Mouse (Mus musculus) cerebral cortex, adult 2 months (tissue): ENCODE measurements around the gene Tmem217.

Source experiments
- WGBS: fragments of 180-500 bp; shearing (Covaris S2); methylation state at CpG from one replicate; pipeline ENCODE4 v1.1.7; 2018; 5-methylcytosine and 5-hydroxymethylcytosine counted together

The Tmem217 gene

GRCm38 (mm10) chr17:29488257-29488977, 63.8 kb downstream of the Tmem217 start:
- WGBS: 96% methylated on average over 8 of the region's 8 CpGs

- WGBS: 81% methylated on average over 3 of the region's 3 CpGs
Observed at GRCm38 (mm10) chr17:29485336-29486233, 66.6 kb downstream of the Tmem217 start.

- WGBS: 95% methylated on average over 2 of the region's 2 CpGs
Observed at GRCm38 (mm10) chr17:29484431-29484830, 67.8 kb downstream of the Tmem217 start.

- WGBS: 100% methylated on average over 2 of the region's 2 CpGs
Observed at GRCm38 (mm10) chr17:29483282-29483681, 68.9 kb downstream of the Tmem217 start.

GRCm38 (mm10) chr17:29482632-29483031, 69.6 kb downstream of the Tmem217 start:
- 92% methylated on average over 7 of the region's 7 CpGs for WGBS

- WGBS: 95% methylated on average over 2 of the region's 2 CpGs
Observed at GRCm38 (mm10) chr17:29480256-29480655, 71.9 kb downstream of the Tmem217 start.

GRCm38 (mm10) chr17:29478271-29478670, 73.9 kb downstream of the Tmem217 start:
- WGBS: 92% methylated on average over 4 of the region's 4 CpGs

- WGBS: 94% methylated on average over 10 of the region's 10 CpGs
Observed at GRCm38 (mm10) chr17:29477357-29477756, 74.8 kb downstream of the Tmem217 start.

- WGBS: 91% methylated on average over 4 of the region's 4 CpGs
Observed at GRCm38 (mm10) chr17:29476461-29476860, 75.7 kb downstream of the Tmem217 start.
